Mouse (Mus musculus): ENCODE results near the gene Zfp106. TPM values are rescaled to one million over a fixed set of nuclear protein-coding genes. Genes with fewer than 3 reads are reported as not detected.

Zfp106 gene
- total RNA-seq, 2 experiments from 2014 or later: 81.7 to 84.5 TPM

DNA sequence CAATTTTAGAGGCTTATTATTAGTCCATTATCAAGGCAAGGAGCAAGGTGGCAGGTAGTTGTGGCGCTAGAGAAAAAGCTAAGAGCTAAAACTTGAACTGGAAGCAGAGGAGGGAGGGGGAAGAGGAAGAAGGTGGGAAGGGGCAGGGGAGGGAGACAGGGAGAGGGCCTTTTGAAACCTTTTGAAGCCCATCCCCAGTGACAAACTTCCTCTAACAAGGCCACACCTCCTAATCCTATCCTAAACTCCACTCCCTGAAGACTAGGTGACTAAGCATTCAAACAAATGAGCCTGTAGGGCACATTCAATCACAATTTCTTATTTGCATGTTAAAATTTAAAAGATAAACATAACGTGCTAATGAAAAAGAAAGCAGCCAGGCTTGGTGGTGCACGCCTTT is 4.8 kb downstream of the Zfp106 start:
- DNase-seq: no peak
- intact Hi-C loops (cut with DNase I): no loop called here

DNA sequence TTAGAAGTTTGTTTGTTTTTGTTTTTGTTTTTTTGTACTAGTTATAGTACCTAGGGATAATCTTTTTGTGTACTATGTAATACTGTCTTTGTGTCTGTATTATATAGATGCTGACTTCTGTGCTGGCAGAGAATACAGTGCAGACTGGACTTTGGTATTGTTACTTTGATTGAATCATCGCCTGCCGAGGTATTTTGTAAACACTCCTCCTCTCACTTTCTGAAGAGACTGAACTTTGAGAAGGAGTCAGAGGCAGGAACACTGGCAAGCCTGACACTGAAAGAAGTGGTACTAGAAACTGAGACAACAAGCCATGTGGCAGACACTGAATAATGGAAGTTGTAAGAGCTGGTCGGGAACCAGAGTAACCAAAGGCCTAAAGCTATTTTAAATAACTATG is 6.8 kb downstream of the Zfp106 start:
- intact Hi-C loops (cut with DNase I): no loop called here
- no peak for DNase-seq

DNA sequence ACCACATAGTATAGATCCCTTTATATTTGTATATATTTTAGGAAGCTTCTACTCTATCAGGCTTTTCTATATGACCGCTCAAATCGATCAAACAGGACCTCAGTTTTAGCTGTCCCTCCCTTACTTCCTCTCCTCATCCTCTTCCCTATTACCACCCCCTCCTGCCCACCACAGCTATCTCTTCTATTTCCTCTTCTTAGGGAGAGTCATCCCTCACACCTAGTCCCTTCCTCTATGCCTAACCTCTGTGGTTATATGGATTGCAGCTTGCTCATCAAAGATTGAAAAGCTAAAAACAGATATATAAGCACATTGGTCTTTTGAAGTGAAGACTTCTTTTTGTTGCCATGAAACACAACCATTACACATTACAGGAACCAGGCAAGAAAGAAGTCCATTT is 18.9 kb downstream of the Zfp106 start:
- intact Hi-C loops (cut with DNase I): no loop called here

DNA sequence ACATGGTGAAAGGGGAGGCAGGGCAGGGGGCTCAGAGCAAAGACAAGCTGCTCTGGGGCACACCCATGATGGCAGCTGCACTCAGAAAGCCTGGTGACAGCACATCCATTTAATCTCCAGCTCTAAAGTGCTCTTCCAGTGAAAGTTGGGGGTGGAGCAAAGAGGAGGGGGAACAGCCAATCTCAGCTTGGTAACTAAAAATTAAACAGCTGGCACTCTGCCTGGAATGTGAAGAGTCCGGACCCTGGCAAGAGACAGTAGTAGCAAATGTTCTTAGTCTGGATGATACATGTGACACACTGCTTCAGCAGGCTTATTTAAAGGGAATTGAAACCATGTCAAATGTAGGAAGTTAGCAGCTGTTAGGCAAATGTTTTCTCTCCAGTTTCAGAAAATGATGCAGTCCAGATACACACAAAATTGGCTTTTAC is 23.9 kb downstream of the Zfp106 start:
- intact Hi-C loops (cut with DNase I): no loop called here
- DNase-seq: peak; percentile 73

More for the DNA sequence above, 18.9 kb downstream of the Zfp106 start:
- no peak for DNase-seq

DNA sequence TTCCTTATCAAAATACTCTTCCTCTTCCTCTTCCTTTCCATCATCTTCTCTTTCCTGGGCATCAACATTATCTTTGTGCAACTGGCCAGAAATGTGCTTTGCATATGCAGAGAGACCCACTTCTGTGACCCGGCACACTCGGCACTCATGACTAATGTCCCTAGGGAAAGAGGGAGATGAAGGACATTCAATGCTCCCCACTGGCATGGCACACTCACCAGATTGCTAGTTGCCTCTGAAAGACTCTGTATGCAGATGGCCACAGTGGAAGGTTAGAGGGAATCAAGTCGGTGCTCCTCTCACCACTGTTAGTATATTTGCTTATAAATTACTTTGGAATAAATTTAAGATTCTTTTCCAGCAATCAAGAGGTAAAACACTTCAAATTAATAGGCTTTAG is 24.3 kb downstream of the Zfp106 start:
- intact Hi-C loops (cut with DNase I): no loop called here
- DNase-seq: peak; percentile 14

DNA sequence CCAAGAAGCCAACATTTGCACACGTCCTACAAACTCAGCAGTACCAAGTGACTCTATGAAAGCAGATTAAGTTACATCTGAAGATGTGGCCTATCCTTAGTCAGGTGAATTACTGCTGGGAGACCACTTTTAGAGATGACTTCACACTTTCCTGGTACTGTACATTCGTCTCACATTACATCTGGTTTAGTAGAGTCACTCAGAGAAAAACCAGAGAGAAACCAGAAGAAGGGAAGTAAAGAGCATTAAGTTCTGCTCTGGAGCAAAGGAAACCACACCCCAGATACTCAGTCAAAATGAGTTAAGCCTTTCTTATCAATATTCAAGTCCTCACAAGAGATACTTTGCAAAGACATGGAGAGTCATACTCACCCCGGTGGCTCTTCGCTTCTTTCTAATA is 32.4 kb downstream of the Zfp106 start:
- no peak for DNase-seq
- intact Hi-C loops (cut with DNase I): no loop called here

DNA sequence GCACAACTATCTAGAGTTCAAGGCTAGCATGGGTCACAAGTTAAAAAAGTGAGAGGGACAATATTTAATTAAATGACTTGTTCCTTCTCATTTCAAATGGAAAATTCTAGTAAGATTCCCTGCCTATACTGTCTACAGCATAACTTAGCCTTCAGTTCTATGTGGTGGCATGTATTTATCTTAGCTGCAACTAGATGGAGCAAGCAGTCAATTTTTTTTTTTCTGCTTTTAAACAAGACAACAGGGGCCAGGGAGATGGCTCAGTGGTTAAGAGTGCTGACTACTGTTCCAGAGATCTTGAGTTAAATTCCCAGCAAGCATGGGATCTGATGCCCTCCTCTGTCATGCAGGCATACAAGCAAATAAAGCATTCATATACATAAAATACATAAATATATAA is 34.1 kb downstream of the Zfp106 start:
- DNase-seq: no peak
- intact Hi-C loops (cut with DNase I): loop anchor here (10.0 kb wide), 1 partner anchor 145 kb away; no protein-coding TSS in a partner anchor

DNA sequence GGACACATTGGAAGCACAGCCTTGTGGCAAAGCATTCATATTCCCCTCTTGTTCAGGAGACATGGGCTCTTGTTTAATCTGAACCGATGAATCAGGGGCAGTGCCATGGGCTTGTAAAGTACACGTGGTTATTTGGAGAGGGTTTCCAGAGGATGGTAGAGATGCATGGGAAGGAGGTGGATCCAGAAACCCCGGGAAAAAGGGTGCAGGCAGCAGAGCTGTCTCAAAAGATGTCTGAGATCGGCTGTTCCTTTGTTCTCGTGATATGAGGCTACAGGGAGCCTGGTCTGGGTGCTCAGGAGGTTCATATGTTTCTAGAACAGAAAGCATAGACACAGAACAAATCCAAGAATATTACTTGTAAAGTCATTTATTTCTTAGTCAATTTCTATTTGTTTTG is 36.9 kb downstream of the Zfp106 start:
- intact Hi-C loops (cut with DNase I): loop anchor here (10.0 kb wide), 1 partner anchor 142 kb away; no protein-coding TSS in a partner anchor
- DNase-seq: no peak

DNA sequence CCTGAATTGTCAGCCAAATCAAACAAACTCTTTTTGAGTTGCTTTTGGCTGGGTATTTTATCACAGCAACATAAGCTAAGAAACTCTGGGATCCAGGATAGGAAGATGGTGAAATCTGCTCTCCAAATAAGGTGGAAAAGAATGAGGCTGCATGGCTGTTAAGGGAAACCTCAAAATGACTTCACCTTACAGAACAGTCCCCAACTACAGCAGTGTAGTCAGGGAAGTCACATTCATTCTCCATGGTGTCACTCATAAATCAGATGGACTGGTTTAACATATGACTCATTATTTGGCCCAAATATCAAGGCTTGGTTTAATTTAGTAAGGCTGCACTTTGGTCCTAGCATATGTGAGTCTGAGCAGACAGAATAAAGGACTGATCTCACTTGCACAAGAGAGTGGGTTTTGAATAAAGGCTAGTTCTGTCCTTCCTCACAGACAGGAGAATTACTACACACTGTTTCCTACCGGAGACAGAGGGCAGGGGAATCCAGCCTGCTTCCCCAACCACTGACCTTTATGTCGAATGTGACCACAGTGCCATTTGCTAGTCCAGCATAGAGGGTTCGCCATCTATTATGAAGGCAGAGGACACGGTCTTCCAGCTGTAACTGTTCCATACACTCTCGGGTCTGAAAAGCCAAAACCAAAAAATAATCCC is 45.0 kb downstream of the Zfp106 start:
- DNase-seq: no peak
- intact Hi-C loops (cut with DNase I): no loop called here

DNA sequence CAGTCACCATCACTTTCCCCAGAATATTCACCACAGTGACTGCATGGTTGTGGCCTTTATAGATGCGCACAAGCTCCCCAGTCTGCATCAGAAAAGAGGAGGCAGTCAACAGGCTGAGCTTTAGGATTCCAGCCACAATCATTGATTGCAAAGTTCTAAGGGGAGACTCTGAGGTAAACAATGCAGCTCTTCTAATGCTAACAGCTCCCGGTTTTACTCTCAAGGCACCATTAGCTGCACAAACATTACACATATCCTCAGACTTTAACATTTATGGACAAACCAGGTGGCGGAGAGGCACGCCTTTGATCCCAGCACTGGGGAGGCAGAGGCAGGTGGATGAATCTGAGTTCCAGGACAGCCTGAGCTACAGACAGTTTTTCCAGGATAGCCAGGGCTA is 49.5 kb downstream of the Zfp106 start:
- no peak for DNase-seq
- intact Hi-C loops (cut with DNase I): no loop called here

DNA sequence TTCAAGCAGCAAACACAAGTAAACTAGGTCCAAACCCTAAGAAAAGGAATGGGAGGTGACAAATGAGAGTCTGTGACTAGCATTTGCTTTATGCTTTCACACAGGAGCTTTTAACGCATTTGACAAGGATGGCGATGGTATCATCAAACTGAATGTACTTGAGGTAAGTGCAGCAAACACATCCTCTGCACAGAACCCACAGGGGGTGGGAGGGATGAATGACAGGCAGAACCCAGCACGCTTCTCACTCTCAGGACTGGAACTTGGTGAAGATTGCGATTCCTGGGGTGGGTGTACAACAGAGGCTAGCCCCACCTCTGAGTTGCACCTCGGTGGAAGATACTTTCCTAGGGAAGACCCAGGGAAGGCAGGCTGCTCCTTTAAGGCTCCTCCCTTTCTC is 59.7 kb downstream of the Zfp106 start:
- no peak for DNase-seq
- intact Hi-C loops (cut with DNase I): loop anchor here (10.0 kb wide), 1 partner anchor 99 kb away; the partner anchor contains the start of genes Ganc and Tmem87a

DNA sequence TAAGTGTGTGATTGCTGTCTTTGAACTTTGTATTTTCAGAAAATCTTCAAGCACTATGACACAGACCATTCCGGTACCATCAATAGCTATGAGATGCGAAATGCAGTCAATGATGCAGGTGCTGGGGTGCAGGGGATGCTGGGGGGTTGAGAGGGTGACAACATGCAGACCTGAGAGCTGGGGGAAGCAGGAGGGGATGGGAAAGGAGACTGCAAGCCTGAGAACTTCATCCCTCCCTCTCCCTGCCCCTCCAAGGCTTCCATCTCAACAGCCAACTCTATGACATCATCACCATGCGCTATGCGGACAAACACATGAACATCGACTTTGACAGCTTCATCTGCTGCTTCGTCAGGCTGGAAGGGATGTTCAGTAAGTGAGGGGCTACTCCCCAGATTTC is 60.5 kb downstream of the Zfp106 start:
- intact Hi-C loops (cut with DNase I): loop anchor here (10.0 kb wide), 1 partner anchor 98 kb away; the partner anchor contains the start of genes Ganc and Tmem87a
- no peak for DNase-seq

DNA sequence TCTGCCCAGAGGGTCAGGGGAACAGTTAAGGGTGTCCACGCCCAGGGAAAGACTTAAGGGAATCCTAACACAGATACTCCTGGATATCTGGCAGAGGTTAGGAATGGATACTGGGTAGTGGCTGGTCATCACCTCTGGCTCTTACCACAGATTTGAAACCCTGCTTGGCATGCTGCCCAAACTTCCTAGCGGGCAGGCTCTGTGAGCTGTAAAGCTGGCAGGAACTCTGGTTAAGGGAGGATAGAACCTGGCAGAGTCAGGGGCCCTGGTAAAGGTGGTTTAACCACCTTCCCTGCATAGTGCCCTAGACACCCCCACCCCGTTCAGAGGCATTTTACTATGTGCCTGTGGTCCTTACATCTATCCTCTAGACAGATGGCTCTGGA is 61.0 kb downstream of the Zfp106 start:
- peak; percentile 38 for DNase-seq
- intact Hi-C loops (cut with DNase I): loop anchor here (10.0 kb wide), 1 partner anchor 98 kb away; the partner anchor contains the start of genes Ganc and Tmem87a

DNA sequence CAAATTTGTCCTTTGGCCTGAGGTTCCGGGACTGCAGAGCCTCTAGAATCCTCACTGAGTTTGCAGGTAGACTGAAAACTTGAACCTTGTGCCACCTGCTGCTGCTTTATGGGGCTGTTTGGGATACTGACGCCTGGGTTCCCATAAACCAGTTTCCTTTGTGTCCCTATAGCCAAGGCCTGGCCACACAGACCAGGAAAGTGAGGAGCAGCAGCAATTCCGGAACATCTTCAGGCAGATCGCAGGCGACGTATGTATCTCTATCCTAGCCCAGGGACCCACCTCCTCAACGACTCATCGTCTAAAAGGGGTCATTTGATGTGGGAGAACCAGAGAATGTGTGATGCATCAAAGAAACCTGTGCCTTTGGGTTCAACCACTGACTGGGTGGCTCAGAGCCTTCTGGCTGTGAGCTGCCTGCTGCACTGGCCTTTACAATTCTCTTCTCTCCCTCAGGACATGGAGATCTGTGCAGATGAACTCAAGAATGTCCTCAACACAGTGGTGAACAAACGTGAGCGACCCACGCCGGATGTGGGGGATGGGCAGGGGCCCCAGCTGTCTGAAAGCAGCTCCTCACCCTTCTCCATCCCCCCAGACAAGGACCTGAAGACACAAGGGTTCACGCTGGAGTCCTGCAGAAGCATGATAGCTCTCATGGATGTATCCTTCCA is 61.6 kb downstream of the Zfp106 start:
- intact Hi-C loops (cut with DNase I): loop anchor here (10.0 kb wide), 1 partner anchor 97 kb away; the partner anchor contains the start of genes Ganc and Tmem87a
- DNase-seq: no peak

DNA sequence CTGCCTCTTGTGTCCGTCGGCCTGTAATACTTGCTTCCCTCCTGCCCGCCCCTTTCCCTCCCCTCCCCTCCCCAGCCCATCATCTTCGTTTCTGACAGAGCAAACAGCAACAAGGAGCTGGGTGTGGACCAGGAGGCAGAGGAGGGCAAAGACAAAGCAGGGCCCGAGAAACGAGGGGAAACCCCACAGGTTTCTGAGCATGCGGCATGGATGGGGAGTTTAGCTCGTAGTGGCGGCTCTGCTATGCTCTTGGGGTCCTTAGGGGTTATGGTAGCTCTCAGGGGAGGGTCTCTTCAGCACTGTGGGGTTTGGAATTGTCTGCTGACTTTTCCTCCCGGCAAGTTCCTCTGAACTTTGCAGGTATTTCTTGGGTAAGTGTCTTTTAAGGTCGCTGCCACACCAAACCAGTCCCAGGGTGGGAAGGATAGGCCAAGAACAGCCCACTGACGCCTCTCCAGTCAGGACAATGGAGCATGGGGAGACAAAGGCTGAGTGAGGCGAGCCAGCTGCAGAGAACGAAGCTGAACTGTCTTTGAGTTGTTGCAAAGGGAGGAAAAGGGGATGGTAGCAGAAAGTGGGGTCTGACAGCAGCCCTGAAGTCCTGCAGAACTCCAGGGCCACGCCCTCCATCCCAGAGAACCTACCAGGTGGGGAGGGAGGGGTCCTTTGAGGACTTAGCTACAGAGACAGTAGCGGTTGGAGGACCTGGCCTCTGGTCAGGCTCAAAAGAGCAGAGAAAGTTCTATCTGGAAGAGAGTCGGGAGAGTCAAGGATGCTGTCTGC is 62.3 kb downstream of the Zfp106 start:
- intact Hi-C loops (cut with DNase I): loop anchor here (10.0 kb wide), 1 partner anchor 97 kb away; the partner anchor contains the start of genes Ganc and Tmem87a

DNA sequence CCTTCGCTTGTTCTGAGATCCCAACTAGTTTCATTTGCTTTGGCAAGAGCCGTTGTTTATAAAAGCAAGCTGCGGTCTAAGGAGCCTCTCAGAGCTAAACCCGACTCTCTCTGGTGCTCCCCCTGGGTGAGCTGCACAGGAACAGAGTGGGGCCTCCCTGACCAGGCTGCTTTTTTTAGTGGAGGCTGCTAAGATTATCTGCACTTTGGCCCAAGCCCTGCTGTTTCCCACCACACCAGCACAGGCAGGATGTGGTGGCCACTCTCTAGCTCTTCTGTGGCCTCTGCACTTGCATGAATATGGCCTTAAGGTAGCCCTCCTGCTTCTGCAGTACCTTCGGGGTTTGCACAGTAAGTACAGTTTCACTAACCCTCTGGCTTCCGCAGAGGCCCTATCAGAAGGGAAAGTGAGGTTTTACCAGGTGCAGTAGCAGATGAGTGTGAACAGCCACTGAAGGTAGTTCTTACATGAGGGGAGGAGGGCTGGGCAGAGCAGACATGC is 63.6 kb downstream of the Zfp106 start:
- no peak for DNase-seq
- intact Hi-C loops (cut with DNase I): loop anchor here (10.0 kb wide), 1 partner anchor 95 kb away; the partner anchor contains the start of genes Ganc and Tmem87a

More for the DNA sequence above, 62.3 kb downstream of the Zfp106 start:
- DNase-seq: no peak

DNA sequence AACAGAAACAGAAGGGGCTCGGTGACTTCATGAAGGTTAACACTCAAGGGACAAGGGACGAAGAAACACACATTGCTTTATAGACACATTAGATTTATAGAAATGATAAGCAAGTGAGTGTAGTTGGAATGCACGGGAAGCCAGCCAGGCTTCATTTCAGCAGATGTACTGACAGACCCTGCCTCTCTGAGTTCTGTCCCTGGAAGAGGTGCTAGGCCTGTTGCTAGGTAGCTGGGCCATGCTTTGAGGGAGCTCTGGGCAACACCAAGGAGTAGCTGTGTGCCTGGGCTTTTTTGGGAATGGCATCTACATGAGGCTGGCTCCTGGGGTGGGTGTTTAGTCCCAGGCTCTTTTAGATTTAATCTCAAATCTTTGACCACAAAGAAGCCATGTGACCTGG is 67.1 kb downstream of the Zfp106 start:
- no peak for DNase-seq
- intact Hi-C loops (cut with DNase I): no loop called here

DNA sequence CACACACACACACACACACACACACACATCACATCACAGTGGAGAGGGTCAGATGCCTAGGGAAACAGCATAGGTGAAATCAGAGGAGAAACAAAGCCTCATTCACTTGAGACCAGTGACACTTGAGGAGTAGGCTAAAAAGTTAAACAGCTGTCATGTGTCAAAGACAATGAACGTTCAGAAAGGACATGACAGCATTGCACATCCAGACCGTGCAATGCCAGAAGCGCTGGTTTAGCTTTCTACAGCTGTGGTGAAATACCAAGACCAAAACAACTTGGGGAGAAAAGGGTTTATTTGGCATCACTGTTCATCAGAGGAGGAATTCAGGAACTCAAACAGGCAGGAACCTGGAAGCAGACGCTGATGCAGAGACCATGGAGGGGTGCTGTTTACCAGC is 70.4 kb downstream of the Zfp106 start:
- DNase-seq: no peak
- intact Hi-C loops (cut with DNase I): no loop called here

DNA sequence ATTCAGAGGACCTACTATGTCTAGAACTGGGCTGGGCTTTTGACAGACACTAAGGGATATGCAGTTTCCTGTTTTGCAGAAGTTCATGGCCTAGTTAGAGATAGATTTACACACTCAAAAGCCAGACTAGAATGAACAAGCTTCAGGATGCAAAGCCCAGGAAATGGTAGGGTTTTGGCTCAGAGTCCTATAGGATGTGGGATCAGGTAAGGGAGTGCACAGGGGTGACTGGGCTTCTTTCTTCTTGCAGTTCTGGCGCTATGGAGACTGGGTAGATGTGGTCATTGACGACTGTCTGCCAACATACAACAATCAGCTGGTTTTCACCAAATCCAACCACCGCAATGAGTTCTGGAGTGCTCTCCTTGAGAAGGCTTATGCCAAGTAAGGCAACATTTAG is 79.4 kb downstream of the Zfp106 start:
- DNase-seq: no peak
- intact Hi-C loops (cut with DNase I): no loop called here

DNA sequence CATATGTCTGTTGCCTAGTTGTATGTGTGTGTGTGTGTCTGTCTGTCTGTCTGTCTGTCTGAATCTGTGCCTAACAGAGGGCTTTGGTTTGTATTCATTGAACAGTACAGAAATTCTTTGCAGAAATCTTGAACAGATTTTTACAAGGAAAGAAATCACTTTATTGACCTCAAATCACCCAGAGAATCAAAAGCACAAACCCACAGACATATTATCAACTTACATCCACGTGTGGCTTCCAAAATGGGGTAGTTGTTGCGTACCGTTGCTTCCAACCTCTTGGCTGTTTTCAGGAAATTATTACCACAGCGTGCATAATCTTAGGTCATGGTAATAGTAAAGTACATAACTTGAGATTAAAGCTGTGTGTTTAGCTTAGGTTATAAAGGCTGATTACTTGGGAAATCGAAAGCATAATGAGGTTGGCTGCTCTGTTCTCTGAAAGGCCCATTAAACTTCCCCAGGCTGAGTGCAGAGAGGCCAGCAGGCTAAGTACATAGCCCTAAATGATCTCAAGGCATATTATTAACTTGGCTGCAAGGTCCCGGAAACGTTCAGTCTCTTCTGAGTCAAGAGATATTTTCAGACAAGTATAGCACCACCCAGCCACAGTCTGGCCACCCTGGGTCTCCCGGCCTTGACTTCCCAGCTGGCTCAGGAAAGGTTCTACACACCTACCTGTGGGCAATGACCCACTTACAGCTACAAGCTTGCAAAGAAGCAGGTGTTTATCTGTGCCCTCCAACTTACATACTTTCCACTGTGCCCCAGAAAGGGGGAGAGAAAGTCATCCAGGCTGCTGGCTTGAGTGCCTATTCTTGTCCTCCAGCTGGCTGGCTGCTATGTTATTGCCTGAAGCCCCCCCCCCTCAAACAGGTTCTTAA is 80.9 kb downstream of the Zfp106 start:
- intact Hi-C loops (cut with DNase I): no loop called here
- DNase-seq: no peak

Measured in left cerebral cortex, postnatal 4 days (tissue).